Mouse (Mus musculus): Measurements from ENCODE around the gene Hibadh. TPM values are rescaled to one million over a fixed set of nuclear protein-coding genes. Genes with fewer than 3 reads are reported as not detected.

The Hibadh gene
- polyA plus RNA-seq, 1 experiment from 2014 or later: 49.3 TPM

DNA sequence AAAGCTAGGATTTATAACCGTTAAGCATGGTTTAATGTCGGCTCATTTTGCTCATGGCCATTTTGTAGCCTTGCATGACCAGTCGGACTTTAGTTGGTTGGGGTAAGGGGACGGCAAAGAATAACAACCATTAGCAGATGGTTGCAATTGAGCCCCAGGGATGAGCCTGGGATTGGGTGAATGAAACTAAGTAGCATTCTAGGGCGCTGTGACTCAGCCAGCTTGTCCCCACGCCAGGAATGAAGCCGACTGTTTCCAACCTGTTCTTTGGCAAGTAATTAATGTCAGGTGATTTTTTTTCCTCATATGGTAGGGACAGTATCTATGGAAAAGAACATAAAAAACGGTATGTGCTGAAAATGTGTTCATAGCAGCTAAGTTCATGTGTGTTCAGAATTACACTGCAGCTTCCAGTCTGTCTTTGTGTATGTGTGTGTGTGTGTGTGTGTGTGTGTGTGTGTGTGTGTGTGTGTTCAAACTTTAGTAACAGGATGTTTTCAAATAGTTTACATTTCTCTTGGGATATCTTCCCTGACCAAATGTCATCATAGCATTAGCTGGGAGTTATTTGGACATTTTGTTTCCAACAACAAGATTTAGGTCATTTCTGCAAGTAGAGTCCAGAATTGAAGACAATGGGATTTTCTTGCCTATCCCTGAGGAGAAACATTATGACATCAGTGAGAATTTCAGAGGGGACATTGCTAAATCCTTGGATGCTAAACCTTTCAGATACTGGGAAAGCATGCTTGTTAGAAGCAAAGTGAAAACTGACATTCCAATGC is 135.3 kb downstream of the Hibadh start:
- H3K4me2 ChIP-seq: no peak overlapping the region
- no peak overlapping the region for H3K27ac ChIP-seq (ENCODE audit: low read depth, low read length)
- WGBS: 86% methylated on average over 8 of the region's 8 CpGs
- no peaks in the 10 kb centered on the region for H3K9me3 ChIP-seq (ENCODE audit: control insufficient read depth, low read length)
- ATAC-seq (ENCODE audit: low FRiP score): no peak
- H3K27me3 ChIP-seq (ENCODE audit: control insufficient read depth, insufficient read depth, low read length): no peaks in the 10 kb centered on the region
- no peaks in the 10 kb centered on the region for H3K4me1 ChIP-seq (ENCODE audit: control insufficient read depth, insufficient read depth, low read length)
- no peaks in the 10 kb centered on the region for H3K36me3 ChIP-seq (ENCODE audit: control insufficient read depth, insufficient read depth, low read length)
- DNase-seq (ENCODE audit: low spot score, missing footprints): no peak
- no peak overlapping the region for H3K4me3 ChIP-seq (ENCODE audit: low read depth, low read length)
- H3K9ac ChIP-seq (ENCODE audit: low read length): no peak overlapping the region

DNA sequence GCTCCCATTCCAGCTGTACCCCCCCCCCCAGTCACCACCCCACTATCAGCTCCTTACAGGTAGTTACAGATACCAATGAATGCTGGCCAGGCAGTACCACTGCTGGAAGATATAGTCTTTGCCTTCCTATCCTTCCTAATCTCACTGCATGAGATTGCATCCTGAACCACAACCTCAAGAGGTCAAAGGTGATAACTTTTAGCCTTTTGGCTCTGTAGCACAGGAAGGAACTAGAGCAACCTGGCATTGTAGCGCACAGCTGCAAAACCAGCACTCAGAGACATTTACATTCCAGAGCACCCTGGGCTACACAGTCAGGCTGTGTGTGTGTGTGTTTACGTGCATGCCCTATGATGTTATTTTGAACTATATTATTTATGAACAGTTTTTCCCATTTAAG is 137.2 kb downstream of the Hibadh start:
- no peak for ATAC-seq (ENCODE audit: low FRiP score)
- no peak overlapping the region for H3K27ac ChIP-seq (ENCODE audit: low read depth, low read length)
- 92% methylated on average over 2 of the region's 2 CpGs for WGBS
- no peak overlapping the region for H3K4me3 ChIP-seq (ENCODE audit: low read depth, low read length)
- no peaks in the 10 kb centered on the region for H3K9me3 ChIP-seq (ENCODE audit: control insufficient read depth, low read length)
- H3K36me3 ChIP-seq (ENCODE audit: control insufficient read depth, insufficient read depth, low read length): no peaks in the 10 kb centered on the region
- H3K9ac ChIP-seq (ENCODE audit: low read length): no peak overlapping the region
- no peaks in the 10 kb centered on the region for H3K27me3 ChIP-seq (ENCODE audit: control insufficient read depth, insufficient read depth, low read length)
- H3K4me2 ChIP-seq: no peak overlapping the region
- DNase-seq (ENCODE audit: low spot score, missing footprints): no peak
- no peaks in the 10 kb centered on the region for H3K4me1 ChIP-seq (ENCODE audit: control insufficient read depth, insufficient read depth, low read length)

GRCm38 (mm10) chr6:52501479-52501878 is 138.7 kb downstream of the Hibadh start:
- WGBS: 72% methylated on average over 1 of the region's 1 CpGs
- Histone ChIP-seq H3K36me3 (ENCODE audit: control insufficient read depth, insufficient read depth, low read length) (no peaks in the 10 kb centered on the region), H3K4me1 (ENCODE audit: control insufficient read depth, insufficient read depth, low read length) (no peaks in the 10 kb centered on the region), H3K4me3 (ENCODE audit: low read depth, low read length) (no peak overlapping the region), H3K4me2 (no peak overlapping the region), H3K9ac (ENCODE audit: low read length) (no peak overlapping the region), H3K9me3 (ENCODE audit: control insufficient read depth, low read length) (no peaks in the 10 kb centered on the region), H3K27ac (ENCODE audit: low read depth, low read length) (no peak overlapping the region), H3K27me3 (ENCODE audit: control insufficient read depth, insufficient read depth, low read length) (no peaks in the 10 kb centered on the region)
- DNase-seq (ENCODE audit: low spot score, missing footprints) (no peak), ATAC-seq (ENCODE audit: low FRiP score) (no peak)

Other genes with a start within 250 kb of the Hibadh start
- 144 and 155 TPM in 2 replicates for gene Tax1bp1, start 73.3 kb upstream of the Hibadh start, polyA plus RNA-seq (2014; fragmentation: Nextera tagmentation; extraction: Ambion mirVana)

All from midbrain, embryonic 11.5 days (tissue).